In genomic region chr5:146914088-146914766, GRCm38 (mm10) we compare ENCODE assay signal across 8 mouse cellular contexts. TPM values are rescaled to one million over a fixed set of nuclear protein-coding genes. Genes with fewer than 3 reads are reported as not detected.
DNase-seq lines count a peak whose midpoint lies in the region; ATAC-seq and TF ChIP-seq lines count a peak whose summit lies in the region.

No protein-coding gene starts in this region.

- H3K27ac ChIP-seq in layer of hippocampus, adult 2 months, result no peak overlapping the region

- peak; percentile 34 for ATAC-seq in CD4-positive, CD25-positive, alpha-beta regulatory T cell, adult 4 months
- ATAC-seq in inflammation-experienced regulatory T-cells, adult 6 months, result no peak

- peak; percentile 87 for TF ChIP-seq CTCF in layer of hippocampus, adult 2 months (conservative IDR thresholded peaks at IDR 0.05)

- peak; percentile 78 for DNase-seq in NIH3T3 (ENCODE audit: low read depth)
- peak; percentile 81 for DNase-seq in embryo, embryonic 11 days
- peak; percentile 77 for DNase-seq in heart, postnatal 4 days
- DNase-seq in layer of hippocampus, adult 2 months (ENCODE audit: low spot score in 2 of 2), result peak; percentile 26 to 66
- peak; percentile 52 for DNase-seq in lung, postnatal 25 days (ENCODE audit: low spot score)
- DNase-seq in right cerebral cortex, adult 2 months (ENCODE audit: low spot score in 2 of 2), result peak; percentile 44 to 60

- H3K4me3 ChIP-seq in layer of hippocampus, adult 2 months, result no peak overlapping the region

RNA-seq across cellular contexts. Expression of gene Gtf3a, which starts 34.2 kb away (rescaled TPM):
- 10 to 100 TPM; 26.2 to 30.5 TPM for polyA plus RNA-seq in CD4-positive, CD25-positive, alpha-beta regulatory T cell, adult 4 months (2017; shearing (Covaris generic))
- total RNA-seq in heart, postnatal 4 days (2021), result 10 to 100 TPM; 29.2 to 29.5 TPM
- total RNA-seq in layer of hippocampus, adult 2 months (2021), result 10 to 100 TPM; 23.3 to 24.7 TPM
- 10 to 100 TPM; 13.5 to 44.2 (median 38.2) TPM for polyA plus RNA-seq in inflammation-experienced regulatory T-cells, adult 6 months (2017; shearing (Covaris generic))

RNA-seq across cellular contexts. Expression of gene Mtif3, which starts 49.4 kb away (rescaled TPM):
- polyA plus RNA-seq in CD4-positive, CD25-positive, alpha-beta regulatory T cell, adult 4 months (2017; shearing (Covaris generic)), result 10 to 100 TPM; 49.1 to 52.4 TPM
- total RNA-seq in heart, postnatal 4 days (2021), result 10 to 100 TPM; 13.3 to 15.7 TPM
- 10 to 100 TPM; 20.1 to 20.3 TPM for total RNA-seq in layer of hippocampus, adult 2 months (2021)
- 10 to 100 TPM; 44.4 to 59.1 (median 50.4) TPM for polyA plus RNA-seq in inflammation-experienced regulatory T-cells, adult 6 months (2017; shearing (Covaris generic))
